Comparison of ENCODE assay signal across 19 mouse cellular contexts in the genomic region with DNA sequence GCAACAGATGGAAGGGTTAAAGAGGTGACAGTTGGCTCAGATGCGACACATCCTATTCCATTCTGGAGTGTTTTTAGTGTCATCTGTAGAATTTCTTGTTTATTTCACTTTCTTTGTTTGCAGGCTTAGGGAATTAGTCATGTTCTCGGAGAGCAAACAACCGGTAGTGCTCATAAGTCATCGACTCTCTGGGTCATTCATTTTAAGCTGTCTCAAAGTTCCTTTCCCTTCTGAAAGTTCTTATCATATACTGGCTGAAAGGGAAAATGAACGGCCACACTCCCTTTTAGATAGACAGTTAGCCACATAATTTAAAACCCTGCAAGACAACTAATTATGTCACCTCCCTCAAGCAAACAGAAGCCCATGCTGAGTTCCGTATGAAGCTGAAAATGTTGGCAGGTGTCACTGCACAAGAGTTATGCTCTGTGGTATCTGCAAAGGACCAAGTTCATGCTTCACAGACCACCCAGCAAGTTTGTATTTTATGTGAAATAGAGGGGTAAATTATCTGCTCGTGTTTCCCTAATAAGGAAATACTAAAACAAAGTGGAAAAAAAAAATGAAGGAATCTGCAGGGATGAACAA.
DNase-seq lines count a peak whose midpoint lies in the region; ATAC-seq and TF ChIP-seq lines count a peak whose summit lies in the region.
"Had no signal": no experiment of that assay in that cellular context is flagged by ENCODE, and none has a peak within 500 bp of the region (broad histone marks: within the 10 kb centered on the region; RNA-seq: fewer than 3 reads in every experiment).

No protein-coding gene starts in this region.

- H3K27me3 ChIP-seq in hindbrain, postnatal 0 days (ENCODE audit: insufficient read depth, low read length) = no peaks in the 10 kb centered on the region
- no peaks in the 10 kb centered on the region for H3K27me3 ChIP-seq in hindbrain, embryonic 12.5 days
- H3K27me3 ChIP-seq in kidney, embryonic 16.5 days (ENCODE audit: insufficient read depth, low read length) = no peaks in the 10 kb centered on the region
- H3K27me3 ChIP-seq: CH12.LX; embryonic facial prominence, embryonic 13.5 days; forebrain, embryonic 13.5 days; heart, embryonic 13.5 days had no signal

- DNase-seq in hindbrain, postnatal 0 days (ENCODE audit: low spot score) = peak; percentile 13
- DNase-seq in kidney, adult 18-20 months = no peak
- DNase-seq in Muller cell, postnatal 12 days (ENCODE audit: inconsistent ontology term) = peak; percentile 47
- peak; percentile 34 for DNase-seq in brain, embryonic 14.5 days (ENCODE audit: low read depth)
- DNase-seq: adrenal gland, adult 2 months; adrenal gland, postnatal 25 days; cerebellum, adult 11 months; cerebellum, adult 8-10 months; cerebellum, postnatal 36 days; gastrocnemius, postnatal 36 days; heart, adult 11 months; heart, postnatal 36 days had no signal

- H3K9ac ChIP-seq in hindbrain, postnatal 0 days (replicated peaks; ENCODE audit: low read length) = no peak overlapping the region
- H3K9ac ChIP-seq in hindbrain, embryonic 12.5 days = no peak overlapping the region
- H3K9ac ChIP-seq in kidney, embryonic 16.5 days (replicated peaks; ENCODE audit: low read length) = no peak overlapping the region
- H3K9ac ChIP-seq: embryonic facial prominence, embryonic 13.5 days; forebrain, embryonic 13.5 days; heart, embryonic 13.5 days had no signal

- no peak for ATAC-seq in hindbrain, postnatal 0 days
- ATAC-seq in hindbrain, embryonic 12.5 days (ENCODE audit: low FRiP score) = no peak
- peak; percentile 57; the same call in 1 of the 2 replicates for ATAC-seq in kidney, embryonic 16.5 days (ENCODE audit: low FRiP score, low TSS enrichment)
- ATAC-seq: forebrain, embryonic 13.5 days; hindbrain, embryonic 16.5 days had no signal

- H3K4me1 ChIP-seq in hindbrain, postnatal 0 days (ENCODE audit: insufficient read depth, low read length) = no peaks in the 10 kb centered on the region
- no peaks in the 10 kb centered on the region for H3K4me1 ChIP-seq in hindbrain, embryonic 12.5 days
- H3K4me1 ChIP-seq in kidney, embryonic 16.5 days (ENCODE audit: insufficient read depth, low read length) = no peaks in the 10 kb centered on the region
- H3K4me1 ChIP-seq: embryonic facial prominence, embryonic 13.5 days; forebrain, embryonic 13.5 days; heart, embryonic 13.5 days had no signal

- no peaks in the 10 kb centered on the region for H3K9me3 ChIP-seq in hindbrain, postnatal 0 days (ENCODE audit: low read length)
- H3K9me3 ChIP-seq in hindbrain, embryonic 12.5 days (replicated peaks) = no peaks in the 10 kb centered on the region
- H3K9me3 ChIP-seq in kidney, embryonic 16.5 days (ENCODE audit: low read length) = no peaks in the 10 kb centered on the region
- H3K9me3 ChIP-seq: embryonic facial prominence, embryonic 13.5 days; forebrain, embryonic 13.5 days; heart, embryonic 13.5 days had no signal

- WGBS in hindbrain, postnatal 0 days = 63% methylated on average over 7 of the region's 7 CpGs
- WGBS in hindbrain, embryonic 12.5 days = 76% methylated on average over 7 of the region's 7 CpGs
- 28% methylated on average over 7 of the region's 7 CpGs for WGBS in kidney, embryonic 16.5 days

- no peak overlapping the region for H3K27ac ChIP-seq in hindbrain, postnatal 0 days
- H3K27ac ChIP-seq in hindbrain, embryonic 12.5 days = no peak overlapping the region
- no peak overlapping the region for H3K27ac ChIP-seq in kidney, embryonic 16.5 days (ENCODE audit: low read length)
- H3K27ac ChIP-seq: embryonic facial prominence, embryonic 13.5 days; forebrain, embryonic 13.5 days; heart, embryonic 13.5 days had no signal

- TF ChIP-seq CTCF in hindbrain, postnatal 0 days (IDR thresholded peaks at IDR 0.05; ENCODE audit: low read depth) = no peak
- TF ChIP-seq CTCF in brain, embryonic 14.5 days (IDR thresholded peaks at IDR 0.05; ENCODE audit: borderline replicate concordance, extremely low read depth, insufficient read depth, insufficient read length) = no peak

- no peak overlapping the region for H3K4me3 ChIP-seq in hindbrain, postnatal 0 days (ENCODE audit: low read length)
- no peak overlapping the region for H3K4me3 ChIP-seq in hindbrain, embryonic 12.5 days
- no peak overlapping the region for H3K4me3 ChIP-seq in kidney, embryonic 16.5 days (ENCODE audit: low read length)
- H3K4me3 ChIP-seq: embryonic facial prominence, embryonic 13.5 days; forebrain, embryonic 13.5 days; heart, embryonic 13.5 days had no signal

- no peak overlapping the region for H3K4me2 ChIP-seq in hindbrain, postnatal 0 days (ENCODE audit: low read depth, low read length)
- no peak overlapping the region for H3K4me2 ChIP-seq in hindbrain, embryonic 12.5 days (replicated peaks)
- no peak overlapping the region for H3K4me2 ChIP-seq in kidney, embryonic 16.5 days (replicated peaks; ENCODE audit: low read depth, low read length)
- H3K4me2 ChIP-seq: embryonic facial prominence, embryonic 13.5 days; forebrain, embryonic 13.5 days; heart, embryonic 13.5 days had no signal

- no peak for TF ChIP-seq POLR2A in brain, embryonic 14.5 days (IDR thresholded peaks at IDR 0.05; ENCODE audit: borderline replicate concordance, extremely low read depth, insufficient read depth, insufficient read length, poor library complexity, severe bottlenecking)

- H3K36me3 ChIP-seq in hindbrain, postnatal 0 days (ENCODE audit: insufficient read depth, low read length) = no peaks in the 10 kb centered on the region
- H3K36me3 ChIP-seq in hindbrain, embryonic 12.5 days = no peaks in the 10 kb centered on the region
- H3K36me3 ChIP-seq in kidney, embryonic 16.5 days (ENCODE audit: insufficient read depth, low read length) = no peaks in the 10 kb centered on the region
- H3K36me3 ChIP-seq: embryonic facial prominence, embryonic 13.5 days; heart, embryonic 13.5 days had no signal
